Mouse (Mus musculus) limb, embryonic 15.5 days (tissue): ENCODE measurements around the gene Kif13a. TPM values are rescaled to one million over a fixed set of nuclear protein-coding genes. Genes with fewer than 3 reads are reported as not detected.

Experiments
- ATAC-seq: fragments of 200-750 bp; cut with Nextera tagmentation; 2 replicates; pipeline ENCODE4 v1.8.0; 2017; ENCODE audit warnings: low read depth, moderate TSS enrichment; ENCODE audit not compliant: insufficient number of reproducible peaks, low FRiP score, low TSS enrichment
- H3K27ac ChIP-seq: fragments of 300-500 bp; sonication (generic); 2 replicates; pipeline ENCODE4 v1.5.1; 2015; ENCODE audit warnings: moderate library complexity, mild to moderate bottlenecking, inconsistent platforms
- H3K27me3 ChIP-seq: fragments of 300-500 bp; sonication (generic); 2 replicates; pipeline ENCODE4 v1.6.1; 2015; ENCODE audit warnings: inconsistent platforms
- H3K36me3 ChIP-seq: fragments of 300-500 bp; sonication (generic); 2 replicates; pipeline ENCODE4 v1.6.1; 2015; ENCODE audit warnings: inconsistent platforms
- H3K4me1 ChIP-seq: fragments of 300-500 bp; sonication (generic); 2 replicates; pipeline ENCODE4 v1.6.1; 2015; ENCODE audit warnings: inconsistent platforms
- H3K4me2 ChIP-seq: fragments of 300-500 bp; sonication (generic); 2 replicates; pipeline ENCODE4 v1.6.1; 2015; ENCODE audit warnings: mild to moderate bottlenecking, inconsistent platforms
- H3K4me3 ChIP-seq: fragments of 300-500 bp; sonication (generic); 2 replicates; pipeline ENCODE4 v1.5.1; 2015; ENCODE audit warnings: mild to moderate bottlenecking, inconsistent platforms
- H3K9ac ChIP-seq: fragments of 300-500 bp; sonication (generic); 2 replicates; pipeline ENCODE4 v1.6.1; 2015; ENCODE audit warnings: inconsistent platforms
- H3K9me3 ChIP-seq: fragments of 300-500 bp; sonication (generic); 2 replicates; pipeline ENCODE4 v1.6.1; 2016; ENCODE audit warnings: inconsistent platforms
- WGBS: fragments of 180-500 bp; shearing (Covaris S2); methylation state at CpG from one replicate; pipeline ENCODE4 v1.1.7; 2015; 5-methylcytosine and 5-hydroxymethylcytosine counted together
- polyA plus RNA-seq: library from polyadenylated mRNA; unstranded; fragments of >200 nt; fragmentation: Nextera tagmentation; extraction: Ambion mirVana; gene quantifications from 2 replicates; pipeline ENCODE4 v1.2.1, GENCODE M21; 2015

Kif13a gene
- polyA plus RNA-seq, 1 experiment from 2014 or later: 23.7 TPM

DNA sequence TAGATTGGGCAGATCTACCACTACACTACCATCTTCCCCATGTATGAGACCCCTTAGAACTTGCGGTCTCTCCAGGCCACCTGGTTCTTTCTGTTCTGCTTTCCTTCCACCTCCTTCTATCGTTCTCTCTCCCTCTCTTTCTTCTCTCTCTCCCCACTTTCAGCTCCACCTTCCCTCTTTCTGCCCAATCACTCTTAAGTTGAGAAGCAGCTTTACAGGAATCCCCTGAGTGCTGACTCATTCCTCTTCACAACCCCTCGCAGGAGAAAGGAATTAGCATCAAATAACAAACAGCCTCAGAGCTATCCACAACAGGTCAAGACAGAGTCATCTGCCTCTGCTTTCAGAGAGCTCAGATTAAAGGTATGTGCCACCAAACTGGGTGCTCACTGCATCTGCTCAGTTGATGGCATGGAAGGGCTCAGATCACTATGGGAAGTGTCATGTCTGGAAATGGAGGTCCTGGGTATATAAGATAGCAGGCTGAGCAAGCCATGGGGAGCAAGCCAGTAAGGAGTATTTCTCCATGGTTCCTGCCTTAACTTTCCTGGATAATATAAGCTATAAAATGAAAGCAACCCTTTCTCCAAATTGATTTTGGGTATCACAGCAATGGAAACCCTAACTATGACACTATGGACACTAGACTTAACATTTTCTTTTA, 213.6 kb downstream of the Kif13a start:
- Histone ChIP-seq H3K27me3 (no peaks in the 10 kb centered on the region), H3K4me3 (no peak overlapping the region), H3K9ac (no peak overlapping the region), H3K4me1 (0 out of 2 replicates have a peak, but pooled peaks cover 2% of the 10 kb centered on the region), H3K4me2 (no peak overlapping the region), H3K27ac (no peak overlapping the region), H3K36me3 (peaks cover 27% of the 10 kb centered on the region), H3K9me3 (no peaks in the 10 kb centered on the region)
- 69% methylated on average over 3 of the region's 3 CpGs for WGBS
- ATAC-seq: no peak

DNA sequence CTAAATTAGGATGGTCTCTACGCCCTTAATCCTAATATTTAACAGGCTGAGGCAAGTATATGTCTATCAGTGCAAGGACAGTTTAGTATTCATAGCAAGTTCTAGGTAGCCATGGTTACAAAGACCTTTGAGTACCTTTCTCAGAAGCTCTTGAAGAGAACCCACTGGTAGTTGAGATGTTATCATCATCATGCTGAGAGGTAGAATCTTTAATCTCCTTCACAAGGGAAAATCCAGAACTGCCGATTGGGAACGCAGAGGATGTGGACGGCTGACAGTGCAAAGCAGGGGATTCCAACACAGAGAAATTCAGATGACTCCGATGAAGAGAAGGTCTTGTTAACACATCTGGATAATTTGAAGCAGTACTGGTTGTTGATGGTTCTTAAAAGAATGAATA, 216.2 kb downstream of the Kif13a start:
- H3K27ac ChIP-seq: no peak overlapping the region
- 0 out of 2 replicates have a peak, but pooled peaks cover 2% of the 10 kb centered on the region for H3K4me1 ChIP-seq
- no peak overlapping the region for H3K4me3 ChIP-seq
- H3K9ac ChIP-seq: no peak overlapping the region
- 93% methylated on average over 5 of the region's 5 CpGs for WGBS
- no peak overlapping the region for H3K4me2 ChIP-seq
- no peaks in the 10 kb centered on the region for H3K9me3 ChIP-seq
- peaks cover 38% of the 10 kb centered on the region for H3K36me3 ChIP-seq
- H3K27me3 ChIP-seq: no peaks in the 10 kb centered on the region
- ATAC-seq: no peak

DNA sequence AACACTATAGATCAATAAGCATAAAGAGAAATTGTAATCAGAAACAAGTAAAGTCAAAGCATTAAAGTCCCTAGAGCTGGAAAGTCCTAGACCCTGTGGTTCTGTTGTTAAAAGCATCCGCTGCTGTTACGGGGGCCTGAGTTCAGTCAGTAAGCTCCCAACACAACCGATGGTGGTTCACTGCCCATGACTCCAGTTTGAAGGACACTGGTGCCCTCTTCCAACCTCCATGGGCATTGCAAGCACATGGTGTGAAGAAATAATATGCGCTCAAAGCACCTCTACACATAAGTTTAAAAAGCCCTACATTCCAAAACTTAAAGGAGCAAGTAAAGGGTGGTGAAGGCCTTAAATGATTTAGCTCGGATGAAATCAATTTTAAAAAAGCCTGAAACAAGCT, 226.5 kb downstream of the Kif13a start:
- 86% methylated on average over 5 of the region's 5 CpGs for WGBS
- Histone ChIP-seq H3K9ac (no peak overlapping the region), H3K27ac (no peak overlapping the region), H3K4me2 (no peak overlapping the region), H3K9me3 (no peaks in the 10 kb centered on the region), H3K27me3 (no peaks in the 10 kb centered on the region), H3K36me3 (peaks cover 21% of the 10 kb centered on the region), H3K4me3 (no peak overlapping the region), H3K4me1 (no peaks in the 10 kb centered on the region)
- ATAC-seq: no peak

DNA sequence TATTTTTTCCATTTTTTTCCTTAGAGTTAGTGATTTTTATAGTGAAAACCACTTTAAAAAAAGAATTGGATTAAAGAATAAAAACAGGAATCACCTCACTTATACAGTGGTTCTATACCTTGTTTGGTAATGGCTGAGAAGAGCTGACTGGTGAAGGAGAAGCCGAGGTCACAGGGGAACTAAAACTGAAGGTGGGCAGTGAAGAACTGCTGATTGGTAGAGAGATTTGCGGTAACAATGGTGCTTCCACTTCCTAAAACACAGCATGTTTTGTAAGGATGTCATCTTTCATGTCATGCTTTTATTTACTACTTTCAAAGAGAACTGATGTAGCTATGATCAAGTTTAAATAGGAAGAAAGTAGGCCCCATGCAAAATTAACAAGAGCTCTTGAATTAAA, 228.2 kb downstream of the Kif13a start:
- Histone ChIP-seq H3K27ac (no peak overlapping the region), H3K4me1 (no peaks in the 10 kb centered on the region), H3K36me3 (peaks cover 27% of the 10 kb centered on the region), H3K4me3 (no peak overlapping the region), H3K9me3 (no peaks in the 10 kb centered on the region), H3K9ac (no peak overlapping the region), H3K27me3 (no peaks in the 10 kb centered on the region), H3K4me2 (no peak overlapping the region)
- 86% methylated on average over 2 of the region's 2 CpGs for WGBS
- ATAC-seq: no peak

- 93% methylated on average over 1 of the region's 1 CpGs for WGBS
- no peak overlapping the region for H3K27ac ChIP-seq
- H3K27me3 ChIP-seq: no peaks in the 10 kb centered on the region
- no peaks in the 10 kb centered on the region for H3K4me1 ChIP-seq
- no peak overlapping the region for H3K4me3 ChIP-seq
- H3K36me3 ChIP-seq: peaks cover 36% of the 10 kb centered on the region
- no peaks in the 10 kb centered on the region for H3K9me3 ChIP-seq
- H3K9ac ChIP-seq: no peak overlapping the region
- no peak for ATAC-seq
- no peak overlapping the region for H3K4me2 ChIP-seq
Observed at GRCm38 (mm10) chr13:46699372-46699771, 230.3 kb downstream of the Kif13a start.

Other genes starting within 250 kb of the Kif13a start
- 15.7 and 19.4 TPM in 2 replicates for gene Nup153, start 201.9 kb downstream of the Kif13a start, polyA plus RNA-seq
- gene Nhlrc1, start 85.0 kb upstream of the Kif13a start, polyA plus RNA-seq: 3.8 and 4.1 TPM in 2 replicates
- 12.9 and 14.3 TPM in 2 replicates for gene Kdm1b, start 113.6 kb upstream of the Kif13a start, polyA plus RNA-seq
- gene Tpmt, start 114.9 kb upstream of the Kif13a start, polyA plus RNA-seq: 15.5 and 16.4 TPM in 2 replicates
- gene Dek, start 176.3 kb upstream of the Kif13a start, polyA plus RNA-seq: 236 and 267 TPM in 2 replicates
- 3.9 and 4.4 TPM in 2 replicates for gene Rnf144b, start 192.8 kb upstream of the Kif13a start, polyA plus RNA-seq